29 mouse cellular contexts compared by ENCODE assay signal in genomic region chr2:16344564-16344963, GRCm38 (mm10).
"Had no signal": no experiment of that assay in that cellular context is flagged by ENCODE, and none has a peak within 500 bp of the region (broad histone marks: within the 10 kb centered on the region; RNA-seq: fewer than 3 reads in every experiment).

No protein-coding gene starts in this region.

- DNase-seq: left cerebral cortex, postnatal 4 days; liver; liver, embryonic 13.5 days; liver, postnatal 0 days; lung, adult 18-20 months; lung, adult 2 months; lung, embryonic 14.5 days; lung, postnatal 10 days; lung, postnatal 14 days; lung, postnatal 36 days; lung, postnatal 4 days; midbrain, embryonic 14.5 days had no signal

- H3K9me3 ChIP-seq: limb, embryonic 10.5 days; limb, embryonic 12.5 days; limb, embryonic 13.5 days; limb, embryonic 15.5 days; liver, embryonic 12.5 days; liver, embryonic 13.5 days; liver, embryonic 15.5 days; lung, embryonic 15.5 days; megakaryocyte, embryonic 14.5 days; midbrain, embryonic 12.5 days; midbrain, embryonic 13.5 days; midbrain, embryonic 15.5 days; neural tube, embryonic 12.5 days; neural tube, embryonic 13.5 days had no signal

- H3K4me3 ChIP-seq: limb, embryonic 10.5 days; limb, embryonic 12.5 days; limb, embryonic 13.5 days; limb, embryonic 15.5 days; liver, embryonic 12.5 days; liver, embryonic 13.5 days; liver, embryonic 15.5 days; lung, embryonic 15.5 days; megakaryocyte, embryonic 14.5 days; midbrain, embryonic 10.5 days; midbrain, embryonic 12.5 days; midbrain, embryonic 13.5 days; midbrain, embryonic 15.5 days; myocyte; neural tube, embryonic 12.5 days; neural tube, embryonic 13.5 days had no signal

- H3K4me1 ChIP-seq: limb, embryonic 10.5 days; limb, embryonic 12.5 days; limb, embryonic 13.5 days; limb, embryonic 15.5 days; liver, embryonic 12.5 days; liver, embryonic 13.5 days; liver, embryonic 15.5 days; lung, embryonic 15.5 days; midbrain, embryonic 10.5 days; midbrain, embryonic 12.5 days; midbrain, embryonic 13.5 days; midbrain, embryonic 15.5 days; neural tube, embryonic 12.5 days; neural tube, embryonic 13.5 days had no signal

- H3K9ac ChIP-seq: limb, embryonic 12.5 days; limb, embryonic 13.5 days; limb, embryonic 15.5 days; liver, embryonic 12.5 days; liver, embryonic 13.5 days; liver, embryonic 14.5 days; liver, embryonic 15.5 days; liver, postnatal 0 days; lung, embryonic 14.5 days; lung, embryonic 15.5 days; midbrain, embryonic 12.5 days; midbrain, embryonic 13.5 days; midbrain, embryonic 15.5 days; neural tube, embryonic 12.5 days; neural tube, embryonic 13.5 days had no signal

- H3K36me3 ChIP-seq: limb, embryonic 10.5 days; limb, embryonic 12.5 days; limb, embryonic 13.5 days; limb, embryonic 15.5 days; liver, embryonic 12.5 days; liver, embryonic 13.5 days; liver, embryonic 15.5 days; lung, embryonic 15.5 days; midbrain, embryonic 10.5 days; midbrain, embryonic 12.5 days; midbrain, embryonic 13.5 days; midbrain, embryonic 15.5 days; neural tube, embryonic 12.5 days; neural tube, embryonic 13.5 days had no signal

- H3K27me3 ChIP-seq: limb, embryonic 12.5 days; limb, embryonic 13.5 days; limb, embryonic 15.5 days; liver, embryonic 12.5 days; liver, embryonic 13.5 days; liver, embryonic 15.5 days; lung, embryonic 15.5 days; megakaryocyte, embryonic 14.5 days; midbrain, embryonic 12.5 days; midbrain, embryonic 13.5 days; midbrain, embryonic 15.5 days; neural tube, embryonic 12.5 days; neural tube, embryonic 13.5 days had no signal

- H3K27ac ChIP-seq: limb, embryonic 10.5 days; limb, embryonic 12.5 days; limb, embryonic 13.5 days; limb, embryonic 15.5 days; liver, embryonic 12.5 days; liver, embryonic 13.5 days; liver, embryonic 14.5 days; liver, embryonic 15.5 days; lung, embryonic 15.5 days; macrophage; midbrain, embryonic 10.5 days; midbrain, embryonic 12.5 days; midbrain, embryonic 13.5 days; midbrain, embryonic 15.5 days; neural tube, embryonic 12.5 days; neural tube, embryonic 13.5 days had no signal
